Mouse (Mus musculus) olfactory bulb, adult 2 months (tissue): ENCODE measurements around the gene Hist1h1t.

ENCODE experiments used
- CTCF ChIP-seq: fragments of 200-500 bp; IDR thresholded peaks from 2 replicates; pipeline ENCODE4 v1.5.1; 2012; ENCODE audit warnings: low read depth, mild to moderate bottlenecking, low read length, moderate library complexity; ENCODE audit not compliant: insufficient read depth
- POLR2A ChIP-seq: fragments of 200-500 bp; IDR thresholded peaks from 2 replicates; pipeline ENCODE4 v1.6.1; 2012; ENCODE audit warnings: mild to moderate bottlenecking, low read depth, low read length, moderate library complexity; ENCODE audit not compliant: insufficient read depth

DNA sequence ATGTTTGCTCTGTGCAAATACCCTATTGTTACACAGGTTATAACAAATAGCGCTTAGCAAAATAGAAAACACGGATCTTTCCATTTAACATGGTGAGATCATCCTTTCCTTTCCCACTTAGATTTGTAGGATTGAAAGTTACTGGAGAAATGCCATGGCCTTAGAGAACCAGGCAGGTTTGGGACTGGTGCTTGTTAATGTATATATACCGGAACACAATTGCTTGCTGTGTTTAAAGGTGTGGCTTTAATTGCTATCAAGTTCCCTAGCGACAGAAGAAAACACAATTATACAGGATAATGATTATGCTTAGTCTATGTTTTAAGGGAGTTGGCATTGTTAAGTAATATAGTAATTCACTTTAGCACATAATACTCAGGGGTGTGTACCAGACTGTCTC lies 8.4 kb upstream of the Hist1h1t start:
- TF ChIP-seq CTCF (no peak), POLR2A (no peak)
